Mouse (Mus musculus): ENCODE data around the gene Mknk2. TPM values are rescaled to one million over a fixed set of nuclear protein-coding genes. Genes with fewer than 3 reads are reported as not detected.

Mknk2 gene
- 163 and 210 TPM in 2 replicates for polyA plus RNA-seq (2012; rRNA removed)

DNA sequence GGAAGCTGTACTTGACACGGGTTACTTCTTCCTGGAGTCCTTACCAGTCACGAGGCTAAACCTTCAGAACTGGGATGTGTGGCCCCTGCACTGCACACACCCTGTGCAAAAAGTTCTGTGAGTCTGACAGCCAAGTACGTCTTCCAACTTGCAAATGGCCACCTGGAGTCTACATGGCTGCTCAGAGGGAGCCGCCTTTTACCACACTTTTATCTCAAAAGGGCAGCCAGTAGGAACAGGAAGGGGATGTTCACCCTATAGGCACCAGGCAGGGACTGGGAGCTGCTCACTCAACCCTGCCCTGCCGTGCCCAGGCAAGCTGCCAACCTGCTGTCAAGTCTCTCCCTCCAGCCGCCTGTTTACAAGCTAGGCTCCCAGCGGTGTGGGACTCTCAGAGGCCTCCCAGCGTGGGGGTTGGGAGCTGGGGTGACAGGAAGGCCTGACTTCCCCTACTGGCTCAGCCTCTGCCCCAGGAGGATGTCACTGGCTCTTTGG lies at the start of gene Mknk2:
Mknk2 (minus strand) TSS at position 171 of the 495 bp plus-strand sequence.
- peak; percentile 99 for DNase-seq
- H3K27ac ChIP-seq (ENCODE audit: insufficient read depth, low read depth, low read length) = peak within 1 kb of the TSS; percentile 98
- TF ChIP-seq POLR2A (IDR thresholded peaks at IDR 0.05; ENCODE audit: low read depth, low read length) = no peak
- no peak for TF ChIP-seq CTCF (conservative IDR thresholded peaks at IDR 0.05; ENCODE audit: insufficient read depth, insufficient read length, low read depth, low read length)
- H3K4me1 ChIP-seq (ENCODE audit: control insufficient read depth, insufficient read depth, low read length) = peaks cover 45% of the 10 kb centered on the region
- no peaks in the 10 kb centered on the region for H3K36me3 ChIP-seq (ENCODE audit: control insufficient read depth, insufficient read depth, low read length)
- WGBS = under 1% methylated on average over 8 of the region's 8 CpGs
- H3K4me3 ChIP-seq (ENCODE audit: insufficient read depth, low read depth, low read length) = peak within 1 kb of the TSS; percentile 59
- H3K27me3 ChIP-seq (replicated peaks; ENCODE audit: control insufficient read depth, insufficient read depth, low read length) = no peaks in the 10 kb centered on the region

DNA sequence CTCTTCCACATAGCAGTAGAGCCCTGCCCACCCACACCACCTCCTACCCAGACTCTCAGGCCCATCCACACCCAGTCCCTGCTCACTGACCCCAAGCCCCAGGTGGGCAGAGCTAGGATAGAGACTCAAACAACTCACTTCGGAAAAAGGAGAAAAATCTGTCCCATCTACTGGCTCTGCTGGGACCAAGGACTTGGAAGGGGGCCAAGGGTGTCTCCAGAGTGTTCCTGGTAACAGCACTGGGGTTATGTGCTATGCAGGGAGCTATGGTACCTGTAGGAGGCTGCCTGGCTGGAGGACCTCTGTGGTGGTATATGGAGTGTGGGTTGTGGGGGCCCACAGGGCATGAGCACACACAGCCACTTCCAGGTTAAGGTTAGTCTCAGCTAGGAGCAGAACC lies 39.4 kb upstream of the Mknk2 start:
- Histone ChIP-seq H3K27me3 (replicated peaks; ENCODE audit: control insufficient read depth, insufficient read depth, low read length) (no peaks in the 10 kb centered on the region), H3K27ac (ENCODE audit: insufficient read depth, low read depth, low read length) (no peak overlapping the region), H3K36me3 (ENCODE audit: control insufficient read depth, insufficient read depth, low read length) (peaks cover 1% of the 10 kb centered on the region; the same call in 1 of the 2 replicates), H3K4me3 (ENCODE audit: insufficient read depth, low read depth, low read length) (no peak overlapping the region), H3K4me1 (ENCODE audit: control insufficient read depth, insufficient read depth, low read length) (no peaks in the 10 kb centered on the region)
- WGBS = 50% methylated on average over 1 of the region's 1 CpGs
- no peak for TF ChIP-seq CTCF (conservative IDR thresholded peaks at IDR 0.05; ENCODE audit: insufficient read depth, insufficient read length, low read depth, low read length)
- no peak for TF ChIP-seq POLR2A (IDR thresholded peaks at IDR 0.05; ENCODE audit: low read depth, low read length)
- DNase-seq = no peak

DNA sequence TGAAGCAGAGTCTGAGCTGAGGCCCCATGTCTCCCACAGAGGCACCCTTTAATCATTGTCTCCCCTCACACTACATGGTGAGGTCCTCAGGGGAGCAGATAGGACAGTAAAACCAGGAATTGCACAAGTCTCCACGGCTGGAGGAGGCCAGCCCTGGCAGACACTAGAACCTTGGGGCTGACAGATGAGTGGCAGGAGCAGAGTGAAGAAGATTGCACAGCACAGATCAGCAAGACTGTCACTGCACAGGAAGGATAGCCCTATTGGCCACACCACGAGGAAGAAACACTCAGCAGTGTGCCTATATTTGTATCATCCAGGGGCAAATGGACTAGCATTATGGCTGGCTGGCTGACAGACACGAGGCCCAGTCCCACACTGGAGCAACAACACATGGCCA lies 32.9 kb upstream of the Mknk2 start:
- Histone ChIP-seq H3K4me3 (ENCODE audit: insufficient read depth, low read depth, low read length) (no peak overlapping the region), H3K36me3 (ENCODE audit: control insufficient read depth, insufficient read depth, low read length) (peaks cover 7% of the 10 kb centered on the region), H3K4me1 (ENCODE audit: control insufficient read depth, insufficient read depth, low read length) (no peaks in the 10 kb centered on the region), H3K27me3 (replicated peaks; ENCODE audit: control insufficient read depth, insufficient read depth, low read length) (no peaks in the 10 kb centered on the region), H3K27ac (ENCODE audit: insufficient read depth, low read depth, low read length) (no peak overlapping the region)
- DNase-seq = no peak
- no peak for TF ChIP-seq POLR2A (IDR thresholded peaks at IDR 0.05; ENCODE audit: low read depth, low read length)
- TF ChIP-seq CTCF (conservative IDR thresholded peaks at IDR 0.05; ENCODE audit: insufficient read depth, insufficient read length, low read depth, low read length) = no peak
- WGBS = 66% methylated on average over 3 of the region's 3 CpGs

DNA sequence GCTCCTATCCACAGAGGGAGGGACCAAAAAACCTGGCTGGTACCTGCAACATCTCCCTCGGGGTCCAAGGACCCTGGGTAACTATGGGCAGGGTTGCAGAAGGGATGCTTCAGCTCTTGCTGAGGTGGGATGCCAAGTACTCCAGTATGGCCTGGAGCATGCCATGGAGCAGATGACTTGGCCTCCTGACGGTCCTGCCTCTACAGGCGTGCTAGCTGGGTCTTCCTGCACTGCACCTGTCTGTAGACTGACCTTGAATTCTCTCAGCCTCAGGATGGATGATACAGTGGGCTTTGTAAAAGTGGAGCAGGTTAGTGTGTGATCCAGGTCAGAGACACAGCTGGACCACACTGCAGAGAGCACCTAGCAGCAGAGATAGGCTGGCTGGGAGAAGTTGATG lies 27.6 kb upstream of the Mknk2 start:
- Histone ChIP-seq H3K27me3 (replicated peaks; ENCODE audit: control insufficient read depth, insufficient read depth, low read length) (no peaks in the 10 kb centered on the region), H3K27ac (ENCODE audit: insufficient read depth, low read depth, low read length) (no peak overlapping the region), H3K4me3 (ENCODE audit: insufficient read depth, low read depth, low read length) (no peak overlapping the region), H3K4me1 (ENCODE audit: control insufficient read depth, insufficient read depth, low read length) (peaks cover 9% of the 10 kb centered on the region; the same call in 1 of the 2 replicates), H3K36me3 (ENCODE audit: control insufficient read depth, insufficient read depth, low read length) (peaks cover 6% of the 10 kb centered on the region)
- WGBS = 75% methylated on average over 3 of the region's 3 CpGs
- no peak for DNase-seq
- no peak for TF ChIP-seq POLR2A (IDR thresholded peaks at IDR 0.05; ENCODE audit: low read depth, low read length)
- no peak for TF ChIP-seq CTCF (conservative IDR thresholded peaks at IDR 0.05; ENCODE audit: insufficient read depth, insufficient read length, low read depth, low read length)

DNA sequence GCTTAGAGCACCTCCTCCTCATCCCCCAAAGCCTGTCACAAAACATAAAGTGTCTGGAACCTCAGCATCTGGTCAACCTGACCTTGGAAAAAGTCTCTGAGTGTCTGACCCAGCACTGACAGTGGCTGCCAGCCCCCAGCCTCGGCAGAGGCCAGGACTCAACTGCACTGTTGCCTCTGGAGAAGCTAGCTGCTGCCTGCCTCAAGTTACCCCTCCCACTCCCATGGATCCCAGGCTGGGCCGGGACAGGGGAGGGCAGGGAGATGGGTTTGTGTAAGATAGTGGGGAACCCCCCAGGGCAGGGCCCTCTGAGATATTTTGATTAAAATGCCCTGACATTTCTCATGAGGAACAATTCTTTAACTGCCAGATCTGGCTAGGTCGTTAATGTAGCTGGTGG lies 27.1 kb upstream of the Mknk2 start:
- no peak overlapping the region for H3K4me3 ChIP-seq (ENCODE audit: insufficient read depth, low read depth, low read length)
- no peak for DNase-seq
- TF ChIP-seq POLR2A (IDR thresholded peaks at IDR 0.05; ENCODE audit: low read depth, low read length) (no peak), CTCF (conservative IDR thresholded peaks at IDR 0.05; ENCODE audit: insufficient read depth, insufficient read length, low read depth, low read length) (no peak)
- WGBS = 48% methylated on average over 3 of the region's 3 CpGs
- no peaks in the 10 kb centered on the region for H3K27me3 ChIP-seq (replicated peaks; ENCODE audit: control insufficient read depth, insufficient read depth, low read length)
- H3K4me1 ChIP-seq (ENCODE audit: control insufficient read depth, insufficient read depth, low read length) = peaks cover 9% of the 10 kb centered on the region; the same call in 1 of the 2 replicates
- peaks cover 6% of the 10 kb centered on the region for H3K36me3 ChIP-seq (ENCODE audit: control insufficient read depth, insufficient read depth, low read length)
- H3K27ac ChIP-seq (ENCODE audit: insufficient read depth, low read depth, low read length) = no peak overlapping the region

DNA sequence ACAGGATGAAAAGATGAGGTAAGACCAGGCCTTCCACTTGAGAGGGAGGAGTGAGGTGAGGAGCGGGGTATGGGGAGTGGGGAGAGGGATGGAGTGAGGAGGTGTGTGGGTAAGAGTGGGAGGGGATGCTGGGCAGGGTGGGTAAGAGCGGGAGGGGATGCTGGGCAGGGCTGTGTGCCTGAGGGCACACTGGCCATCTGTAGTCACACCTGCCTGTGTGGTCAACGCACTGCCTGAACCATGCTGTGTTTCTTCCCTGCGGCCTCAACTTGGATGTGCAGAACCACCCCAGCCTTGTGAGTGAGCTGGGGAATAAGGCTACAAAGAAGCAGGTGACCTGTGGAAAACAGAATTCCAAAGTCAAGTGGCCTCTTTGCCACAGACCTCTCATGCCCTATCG lies 26.5 kb upstream of the Mknk2 start:
- peaks cover 9% of the 10 kb centered on the region; the same call in 1 of the 2 replicates for H3K4me1 ChIP-seq (ENCODE audit: control insufficient read depth, insufficient read depth, low read length)
- H3K4me3 ChIP-seq (ENCODE audit: insufficient read depth, low read depth, low read length) = no peak overlapping the region
- DNase-seq = no peak
- no peak overlapping the region for H3K27ac ChIP-seq (ENCODE audit: insufficient read depth, low read depth, low read length)
- H3K27me3 ChIP-seq (replicated peaks; ENCODE audit: control insufficient read depth, insufficient read depth, low read length) = no peaks in the 10 kb centered on the region
- TF ChIP-seq POLR2A (IDR thresholded peaks at IDR 0.05; ENCODE audit: low read depth, low read length) (no peak), CTCF (conservative IDR thresholded peaks at IDR 0.05; ENCODE audit: insufficient read depth, insufficient read length, low read depth, low read length) (no peak)
- peaks cover 6% of the 10 kb centered on the region for H3K36me3 ChIP-seq (ENCODE audit: control insufficient read depth, insufficient read depth, low read length)
- WGBS = 95% methylated on average over 5 of the region's 5 CpGs

DNA sequence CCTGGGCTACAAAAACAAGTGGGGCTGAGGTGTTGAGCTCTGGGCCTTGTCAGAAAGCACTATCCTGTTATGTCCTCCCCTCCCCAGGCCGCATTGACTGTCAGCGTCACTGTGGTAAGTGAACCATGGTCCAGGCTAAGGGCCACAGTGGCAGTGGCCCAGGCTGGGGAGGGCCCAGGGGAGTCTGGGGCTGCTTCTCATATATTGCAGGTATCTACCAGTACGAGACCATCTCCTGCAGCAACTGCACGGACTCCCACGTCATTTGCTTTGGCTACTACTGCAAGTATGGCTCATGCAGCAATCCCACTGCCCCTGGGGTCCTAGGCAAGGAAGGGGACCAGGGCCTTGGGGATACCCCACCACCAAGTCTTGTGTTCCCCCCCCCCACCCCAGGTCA lies 25.7 kb upstream of the Mknk2 start:
- H3K4me1 ChIP-seq (ENCODE audit: control insufficient read depth, insufficient read depth, low read length) = peaks cover 9% of the 10 kb centered on the region; the same call in 1 of the 2 replicates
- no peaks in the 10 kb centered on the region for H3K27me3 ChIP-seq (replicated peaks; ENCODE audit: control insufficient read depth, insufficient read depth, low read length)
- DNase-seq = no peak
- WGBS = 86% methylated on average over 5 of the region's 5 CpGs
- H3K36me3 ChIP-seq (ENCODE audit: control insufficient read depth, insufficient read depth, low read length) = peaks cover 2% of the 10 kb centered on the region
- H3K27ac ChIP-seq (ENCODE audit: insufficient read depth, low read depth, low read length) = no peak overlapping the region
- H3K4me3 ChIP-seq (ENCODE audit: insufficient read depth, low read depth, low read length) = no peak overlapping the region
- TF ChIP-seq CTCF (conservative IDR thresholded peaks at IDR 0.05; ENCODE audit: insufficient read depth, insufficient read length, low read depth, low read length) (no peak), POLR2A (IDR thresholded peaks at IDR 0.05; ENCODE audit: low read depth, low read length) (no peak)

Data from kidney, adult 2 months (tissue).